Mouse (Mus musculus) adrenal gland, adult 8-10 months (tissue): ENCODE data around the gene Nsmce1. TPM values are rescaled to one million over a fixed set of nuclear protein-coding genes. Genes with fewer than 3 reads are reported as not detected.

Experiments
- DNase-seq: peaks from one replicate; pipeline ENCODE4 v3.0.0; 2022
- total RNA-seq, 4 experiments: library from RNA; stranded (reverse); gene quantifications; 2 replicates each; pipeline ENCODE4 v1.2.4; 2022

The Nsmce1 gene
- total RNA-seq = 10 to 100 TPM; 49.6 to 62.7 (median 51.9) TPM

- peak; percentile 95 for DNase-seq
Observed at GRCm38 (mm10) chr7:125490947-125491735, at the start of gene Nsmce1. Gene Nsmce1 (minus strand): TSS chr7:125491596.

DNA sequence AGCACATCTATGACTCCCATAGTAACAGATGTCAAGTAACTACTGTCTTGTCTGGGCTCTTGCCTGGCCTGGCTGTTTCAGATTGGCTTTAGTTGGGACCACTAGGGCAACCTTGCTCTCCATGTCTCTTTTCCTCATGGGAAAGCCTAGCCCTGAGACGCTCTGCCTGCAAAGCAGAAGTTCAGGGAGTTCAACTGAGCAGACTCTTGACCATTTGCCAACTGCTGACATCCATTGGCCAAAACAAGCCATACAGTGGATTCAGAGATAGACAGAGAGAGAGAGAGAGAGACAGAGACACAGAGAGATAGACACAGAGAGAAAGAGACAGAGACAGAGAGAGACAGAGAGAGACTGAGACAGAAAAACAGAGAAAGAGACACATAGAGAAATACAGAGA, 49.6 kb upstream of the Nsmce1 start:
- no peak for DNase-seq

GRCm38 (mm10) chr7:125539351-125539750, 48.0 kb upstream of the Nsmce1 start:
- DNase-seq = no peak

DNA sequence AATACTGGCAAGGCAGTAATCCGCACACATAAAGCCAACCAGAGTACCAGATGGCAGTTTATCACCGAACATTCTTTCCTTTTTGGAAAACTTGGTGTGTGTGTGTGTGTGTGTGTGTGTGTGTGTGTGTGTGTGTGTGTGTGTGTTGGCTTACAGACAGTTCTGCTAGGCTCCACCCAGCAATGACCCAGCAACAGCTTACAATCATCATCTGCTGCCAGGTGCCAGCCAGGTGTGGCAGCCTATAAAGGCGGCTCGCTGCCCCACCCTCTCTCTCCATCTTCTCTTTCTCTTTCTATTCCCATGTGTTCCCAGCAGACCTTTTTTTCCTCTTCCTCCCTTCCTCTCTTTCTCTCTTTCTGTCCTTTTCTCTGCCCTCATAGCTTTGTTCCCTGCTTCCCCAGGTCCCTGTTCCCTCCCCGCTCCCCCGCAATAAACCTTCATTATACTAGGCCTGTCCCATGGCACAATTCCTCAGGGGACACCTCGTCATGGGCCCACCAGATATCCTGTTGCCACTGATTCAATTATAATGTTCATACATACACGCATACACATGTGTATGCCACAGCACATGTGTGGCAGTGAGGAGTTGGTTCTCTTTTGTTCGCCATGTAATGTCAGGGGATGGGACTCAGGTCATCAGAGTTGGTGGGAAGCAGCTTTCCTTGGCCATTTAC, 36.6 kb upstream of the Nsmce1 start:
- DNase-seq = no peak

GRCm38 (mm10) chr7:125527186-125527585, 35.8 kb upstream of the Nsmce1 start:
- DNase-seq = no peak

DNA sequence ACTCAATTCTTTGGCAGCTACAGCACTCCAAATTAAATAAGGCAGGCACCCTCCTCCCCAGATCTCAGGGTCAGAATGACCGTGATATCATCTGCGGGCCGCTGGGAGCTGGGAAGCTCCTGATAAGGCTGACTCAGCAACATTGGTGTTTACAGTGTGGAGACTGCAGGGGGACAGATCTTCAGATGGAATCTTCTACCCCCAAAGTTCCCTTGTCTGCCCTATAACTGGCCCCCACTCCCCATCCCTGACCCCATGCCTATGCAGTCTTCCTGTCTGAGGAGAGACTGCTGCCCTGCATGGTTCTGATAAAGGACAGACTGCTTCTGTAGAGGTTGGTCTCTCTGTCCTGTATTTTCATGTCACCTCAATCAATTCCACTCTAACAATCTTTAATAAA, 31.7 kb upstream of the Nsmce1 start:
- peak; percentile 49 for DNase-seq

DNA sequence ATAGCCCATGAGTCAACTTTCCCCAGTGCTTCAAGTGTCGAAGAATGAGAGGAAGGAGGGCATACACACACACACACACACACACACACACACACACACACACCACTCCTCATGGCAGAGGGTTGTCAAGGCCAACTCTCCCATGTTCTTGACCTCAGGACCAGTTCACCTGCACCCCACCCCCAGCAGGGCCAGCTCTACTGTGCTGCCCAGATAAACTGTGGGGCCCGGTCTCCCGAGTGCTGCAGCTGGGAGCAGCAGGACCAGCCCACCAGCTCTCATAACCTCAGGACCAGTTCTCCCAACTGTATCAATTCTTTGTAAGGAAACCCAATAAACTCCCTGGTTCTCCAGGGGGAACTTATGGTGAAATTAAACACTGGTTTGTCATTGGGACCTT, 28.3 kb upstream of the Nsmce1 start:
- no peak for DNase-seq

DNA sequence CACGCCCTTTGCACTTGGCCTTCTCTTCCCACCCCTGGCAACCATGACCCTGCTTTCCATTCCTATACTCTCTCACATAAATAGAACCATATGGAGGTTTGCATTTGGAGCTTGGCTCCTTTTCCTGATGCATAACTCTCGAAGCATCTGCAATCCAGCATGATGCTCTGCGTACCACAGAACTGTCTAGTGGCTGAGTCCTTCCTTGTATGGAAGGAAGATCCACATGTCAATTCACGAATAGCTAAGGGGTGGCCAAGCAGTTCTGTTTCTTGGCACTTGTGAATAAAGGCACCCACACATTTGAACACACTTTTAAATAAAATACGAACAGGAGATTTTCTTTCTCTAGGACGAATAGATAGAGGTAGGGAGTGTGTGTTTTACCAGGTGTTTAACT, 26.1 kb upstream of the Nsmce1 start:
- no peak for DNase-seq

GRCm38 (mm10) chr7:125516723-125517122, 25.3 kb upstream of the Nsmce1 start:
- DNase-seq = no peak

DNA sequence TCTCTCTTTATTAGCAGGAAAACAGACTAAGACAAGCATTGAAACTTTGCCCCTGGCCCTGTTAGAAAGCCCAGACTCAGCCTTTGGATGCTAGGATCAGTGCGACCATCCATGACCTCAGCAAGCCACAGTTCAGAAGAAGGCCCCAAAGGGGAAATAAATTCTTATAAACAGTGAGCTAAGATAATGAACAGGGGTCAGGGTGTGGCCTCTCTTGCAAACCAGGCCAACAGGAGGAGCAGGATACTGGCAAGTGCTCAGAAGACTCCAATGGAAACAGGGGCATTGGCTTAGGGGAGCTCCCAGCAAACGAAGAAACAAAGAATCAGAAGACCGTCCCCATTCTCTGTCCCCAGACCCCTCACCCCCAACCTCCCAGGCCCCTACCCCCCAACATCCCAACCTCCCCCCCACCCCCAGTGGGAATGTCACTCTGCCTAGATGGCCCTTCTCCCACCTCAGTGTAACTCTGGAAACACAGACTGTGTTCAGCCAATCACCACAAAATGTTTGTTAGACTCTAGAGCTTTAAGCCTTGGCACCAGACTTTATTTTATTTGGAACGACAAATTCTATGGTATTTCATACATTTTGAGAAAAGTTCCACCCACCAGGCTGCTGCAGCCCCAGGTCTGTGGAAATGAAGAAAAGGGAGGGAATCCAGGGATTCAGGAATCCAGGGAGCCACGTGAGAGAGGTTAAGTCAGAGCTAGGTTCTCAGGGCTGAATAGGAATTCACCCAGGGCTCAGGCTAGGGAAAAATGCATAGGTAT, 23.9 kb upstream of the Nsmce1 start:
- no peak for DNase-seq

DNA sequence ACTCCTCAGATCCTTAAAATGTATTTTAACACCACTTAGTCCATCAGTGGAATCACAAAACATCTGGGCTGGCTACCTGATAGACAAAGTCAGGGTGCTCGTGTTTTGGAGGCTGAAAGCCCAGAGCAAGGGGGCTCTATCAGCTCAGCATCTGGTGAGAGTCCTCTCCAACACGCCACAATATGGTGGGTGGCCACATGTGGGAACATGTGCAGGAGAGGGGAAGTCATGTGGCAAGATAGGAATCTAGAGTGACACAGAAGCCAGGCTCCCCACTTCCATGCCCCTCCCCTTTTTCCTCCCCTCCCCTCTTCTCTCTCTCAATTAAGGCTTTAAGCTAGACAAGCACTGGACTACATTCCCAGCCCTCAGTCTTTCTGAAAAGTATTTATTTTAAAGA, 20.5 kb upstream of the Nsmce1 start:
- no peak for DNase-seq

DNA sequence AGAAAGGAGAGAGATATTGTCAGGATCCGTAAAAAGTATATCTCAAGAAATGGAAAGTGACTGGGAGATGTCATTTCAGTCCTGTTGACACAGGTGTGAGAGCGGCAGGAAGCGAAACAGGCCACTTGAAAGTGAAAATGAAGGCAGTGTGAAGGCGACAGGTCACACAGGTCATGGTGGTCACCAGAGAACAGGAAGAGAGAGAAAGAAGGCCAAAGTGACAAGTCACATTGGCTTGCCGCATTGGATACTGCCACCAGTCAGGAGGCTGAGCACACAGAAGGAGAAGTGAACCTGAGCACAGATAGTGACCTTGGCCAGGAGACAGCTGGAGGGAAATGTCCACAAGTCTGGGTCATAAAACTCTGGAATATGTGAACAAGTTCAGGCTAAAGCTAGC, 20.0 kb upstream of the Nsmce1 start:
- no peak for DNase-seq

GRCm38 (mm10) chr7:125507279-125507678, 15.9 kb upstream of the Nsmce1 start:
- no peak for DNase-seq

DNA sequence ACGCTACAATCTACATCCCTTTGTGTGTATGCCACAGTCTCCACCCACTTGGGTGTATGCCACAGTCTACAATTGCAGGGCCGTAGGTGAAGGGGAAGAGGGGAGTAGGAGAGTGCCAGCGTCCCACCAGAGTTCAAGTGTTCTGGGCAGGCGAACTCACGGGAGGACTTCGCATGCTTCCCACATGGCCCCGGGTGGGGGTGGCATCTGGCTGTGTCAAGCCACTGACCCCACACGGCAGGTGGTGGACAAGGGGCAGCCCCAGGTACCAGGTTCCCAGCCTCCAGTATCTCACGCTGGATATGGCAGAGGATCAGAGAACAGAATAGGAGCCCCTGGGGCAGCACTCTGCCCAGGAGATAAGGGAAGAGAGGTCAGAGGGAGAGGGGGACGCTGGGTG, 14.2 kb upstream of the Nsmce1 start:
- no peak for DNase-seq

DNA sequence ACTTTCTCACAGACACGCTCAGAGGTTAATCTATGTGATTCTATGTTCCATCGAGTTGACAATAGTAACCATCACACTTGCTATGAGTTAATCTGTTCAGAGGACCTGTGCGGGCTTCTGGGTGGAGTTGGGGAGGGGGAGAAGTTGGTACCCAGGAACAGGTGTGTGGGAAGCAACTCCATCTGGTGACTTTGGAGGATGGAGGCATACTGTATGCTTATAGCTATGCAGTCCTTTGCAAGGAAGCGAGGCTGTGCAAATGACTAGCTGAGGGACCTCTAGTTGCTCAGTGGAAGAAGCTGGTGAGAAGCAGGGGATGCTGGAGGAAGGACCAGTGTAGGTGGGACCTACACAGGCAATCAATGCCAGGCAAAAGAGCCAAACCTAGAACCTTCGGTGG, 13.2 kb upstream of the Nsmce1 start:
- no peak for DNase-seq

GRCm38 (mm10) chr7:125503374-125504092, 12.1 kb upstream of the Nsmce1 start:
- DNase-seq = no peak

- no peak for DNase-seq
Observed at GRCm38 (mm10) chr7:125500879-125501278, 9.5 kb upstream of the Nsmce1 start.

DNA sequence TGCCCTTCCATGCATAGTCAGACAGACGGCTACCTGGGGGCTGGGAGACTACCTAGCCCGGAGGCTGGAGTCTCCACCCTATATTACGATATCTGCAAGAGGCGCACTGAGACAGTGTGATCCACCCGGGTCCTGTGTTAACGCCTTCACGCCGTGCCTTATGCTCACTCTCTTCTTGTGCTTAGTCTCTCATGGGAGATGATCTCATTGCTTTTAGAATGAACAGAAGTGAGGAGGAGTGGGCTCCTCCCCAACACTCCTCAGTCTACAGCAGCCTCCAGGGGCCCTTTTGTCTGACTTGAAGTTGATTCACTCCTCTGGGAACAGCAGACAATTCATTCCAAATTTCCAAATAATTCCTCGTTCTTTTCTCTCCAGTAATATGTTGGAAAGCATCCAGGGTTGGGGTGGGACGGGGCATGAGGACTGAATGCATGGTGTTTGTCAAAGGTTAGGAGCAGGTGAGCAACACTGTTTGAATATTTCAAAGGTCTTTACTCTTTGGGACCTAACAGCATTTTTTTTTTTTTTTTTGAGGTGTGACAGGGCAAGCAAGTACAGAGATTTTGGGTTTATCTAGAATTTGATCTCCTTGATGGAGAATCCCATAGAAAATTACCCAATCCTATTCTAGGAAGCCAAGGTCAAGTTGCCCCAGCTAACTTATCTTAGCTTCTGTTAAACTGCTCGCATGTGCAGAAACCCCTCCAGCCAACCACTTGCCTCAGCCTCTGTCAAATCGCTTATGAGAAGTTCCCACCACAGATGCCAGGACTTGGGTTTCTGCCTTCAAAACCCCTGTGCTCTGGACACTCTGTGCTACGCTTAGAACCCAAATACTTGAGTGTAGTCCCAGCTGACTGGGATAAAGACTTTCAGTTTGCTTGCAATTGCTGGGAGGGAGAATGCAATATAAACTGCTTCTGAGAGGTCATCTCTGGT, 8.8 kb upstream of the Nsmce1 start:
- DNase-seq = no peak

GRCm38 (mm10) chr7:125495864-125496440, 4.6 kb upstream of the Nsmce1 start:
- DNase-seq = no peak

DNA sequence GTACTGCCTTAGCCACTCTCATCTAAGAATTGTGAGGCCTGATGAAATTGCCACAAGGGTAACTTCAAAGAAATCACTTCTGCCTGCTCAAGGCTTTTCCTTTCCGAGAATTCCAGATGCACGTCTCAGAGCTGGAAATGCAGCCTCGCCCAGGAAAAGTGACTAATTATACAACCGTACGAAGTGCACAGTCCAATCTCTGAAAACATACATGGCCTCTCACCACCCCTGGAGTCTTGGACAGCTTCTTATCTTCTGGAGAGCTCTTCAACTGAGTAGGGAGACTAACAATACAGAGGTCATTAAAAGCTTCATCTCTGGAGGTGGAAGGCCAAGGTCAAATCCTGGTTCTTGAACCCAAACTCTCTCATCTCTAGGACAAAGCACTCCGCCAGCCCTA, 1.2 kb upstream of the Nsmce1 start:
- no peak for DNase-seq

DNA sequence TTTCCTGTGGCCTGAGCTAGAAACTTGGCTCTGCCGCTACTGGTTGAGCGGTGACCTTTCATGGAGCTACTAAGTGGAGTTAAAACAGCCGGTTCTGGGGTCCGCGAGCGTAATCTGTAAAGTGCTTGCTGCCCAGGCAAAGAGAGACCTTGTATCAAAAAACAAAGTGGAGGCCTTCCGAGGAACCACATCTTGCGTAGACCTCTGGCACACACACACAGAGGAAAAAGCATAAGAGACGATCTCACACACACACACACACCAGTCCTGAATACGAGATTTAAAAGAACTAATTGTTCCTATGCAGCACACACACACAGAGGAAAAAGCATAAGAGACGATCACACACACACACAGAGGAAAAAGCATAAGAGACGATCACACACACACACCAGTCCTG, 364 bp upstream of the Nsmce1 start:
- no peak for DNase-seq
